Mouse (Mus musculus) stomach, postnatal 0 days (tissue): ENCODE measurements around the gene Fam173a.

Source experiments
- CTCF ChIP-seq: IDR thresholded peaks from 2 replicates; pipeline ENCODE4 v1.5.1; 2016; ENCODE audit warnings: antibody characterized with exemption, low read depth, mild to moderate bottlenecking, moderate library complexity
- EP300 ChIP-seq: optimal IDR thresholded peaks from 2 replicates; pipeline ENCODE3; 2016; ENCODE audit warnings: antibody characterized with exemption

DNA sequence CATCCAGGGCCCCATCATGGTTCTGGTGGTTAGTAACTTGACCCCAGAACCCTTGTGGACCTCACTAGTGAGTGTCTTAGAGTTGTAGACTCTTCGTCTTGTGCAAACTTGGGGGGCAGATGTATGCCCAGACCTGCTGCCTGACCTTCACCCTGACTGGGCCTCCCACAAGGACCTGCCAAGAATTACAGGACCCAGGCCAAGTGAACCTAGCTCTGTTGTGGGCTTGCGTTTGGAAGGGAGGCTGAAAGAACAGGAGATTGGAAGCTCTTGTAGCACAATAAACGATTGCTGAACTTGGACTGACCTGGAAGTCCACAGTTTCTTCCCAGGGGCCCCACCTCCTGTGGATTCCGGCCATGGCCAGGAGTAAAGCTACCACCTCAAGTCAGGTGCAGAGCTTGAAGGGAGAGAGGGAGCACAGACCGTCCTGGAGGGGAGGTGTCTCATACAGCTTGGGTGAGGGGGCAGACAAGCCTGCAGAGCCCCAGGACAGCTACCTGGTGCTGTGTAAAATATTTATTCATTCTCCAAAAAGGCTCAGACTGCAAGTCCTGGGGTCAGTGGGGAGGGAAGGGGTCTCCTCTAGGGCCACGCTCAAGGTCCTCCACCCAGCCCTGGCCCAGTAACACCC, 41.4 kb upstream of the Fam173a start:
- TF ChIP-seq CTCF (no peak), EP300 (no peak)
